Mouse (Mus musculus) hindbrain, embryonic 12.5 days (tissue): Measurements from ENCODE around the gene Elmo1. TPM values are rescaled to one million over a fixed set of nuclear protein-coding genes. Genes with fewer than 3 reads are reported as not detected.
A peak's percentile ranks its signal among the peaks of the same experiment; 100 is the strongest.

Experiments used
- ATAC-seq: fragments of 200-750 bp; cut with Nextera tagmentation; 2 replicates; pipeline ENCODE4 v1.8.0; 2017; ENCODE audit warnings: moderate TSS enrichment; ENCODE audit not compliant: low FRiP score
- H3K27ac ChIP-seq: fragments of 300-500 bp; sonication (generic); 2 replicates; pipeline ENCODE4 v1.5.1; 2016; ENCODE audit warnings: mild to moderate bottlenecking
- H3K27me3 ChIP-seq: fragments of 300-500 bp; sonication (generic); 2 replicates; pipeline ENCODE4 v1.6.1; 2016; ENCODE audit warnings: mild to moderate bottlenecking
- H3K36me3 ChIP-seq: fragments of 300-500 bp; sonication (generic); 2 replicates; pipeline ENCODE4 v1.6.1; 2016; ENCODE audit warnings: mild to moderate bottlenecking
- H3K4me1 ChIP-seq: fragments of 300-500 bp; sonication (generic); 2 replicates; pipeline ENCODE4 v1.6.1; 2016
- H3K4me2 ChIP-seq: fragments of 300-500 bp; sonication (generic); replicated peaks from 2 replicates; pipeline ENCODE4 v1.6.1; 2016; ENCODE audit warnings: mild to moderate bottlenecking
- H3K4me3 ChIP-seq: fragments of 300-500 bp; sonication (generic); 2 replicates; pipeline ENCODE4 v1.5.1; 2016; ENCODE audit warnings: mild to moderate bottlenecking
- H3K9ac ChIP-seq: fragments of 300-500 bp; sonication (generic); 2 replicates; pipeline ENCODE4 v1.6.1; 2016; ENCODE audit warnings: mild to moderate bottlenecking, moderate library complexity
- H3K9me3 ChIP-seq: fragments of 300-500 bp; sonication (generic); replicated peaks from 2 replicates; pipeline ENCODE4 v1.6.1; 2016; ENCODE audit warnings: mild to moderate bottlenecking
- WGBS: fragments of 180-500 bp; shearing (Covaris S2); methylation state at CpG from one replicate; pipeline ENCODE4 v1.1.7; 2016; 5-methylcytosine and 5-hydroxymethylcytosine counted together
- polyA plus RNA-seq: library from polyadenylated mRNA; unstranded; fragments of >200 nt; fragmentation: Nextera tagmentation; extraction: Ambion mirVana; gene quantifications from 2 replicates; pipeline ENCODE4 v1.2.1, GENCODE M21; 2016

The Elmo1 gene
- polyA plus RNA-seq, 1 experiment from 2014 or later: 28.9 TPM

DNA sequence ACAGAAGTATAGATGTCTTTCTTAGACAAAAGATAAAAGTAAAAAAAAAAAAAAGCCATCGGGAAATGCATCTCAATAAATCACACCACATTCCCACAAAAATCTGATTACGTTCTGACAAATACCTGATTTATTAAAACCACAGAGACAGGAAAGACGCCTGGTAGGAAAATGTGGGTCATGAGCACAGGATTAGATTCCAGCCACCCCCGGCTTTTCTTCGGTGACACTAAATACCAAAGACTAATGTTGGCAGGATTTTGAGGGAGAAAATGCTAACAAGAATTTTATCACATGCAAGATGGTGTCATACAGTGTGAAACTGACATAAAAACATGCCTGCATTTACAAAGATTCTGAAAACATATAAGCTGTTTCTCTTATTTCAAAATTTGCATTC, 27.1 kb upstream of the Elmo1 start:
- WGBS: 87% methylated on average over 5 of the region's 5 CpGs
- H3K4me2 ChIP-seq: no peak overlapping the region
- no peak overlapping the region for H3K4me3 ChIP-seq
- ATAC-seq: no peak
- H3K36me3 ChIP-seq: no peaks in the 10 kb centered on the region
- H3K27ac ChIP-seq: no peak overlapping the region
- no peaks in the 10 kb centered on the region for H3K27me3 ChIP-seq
- H3K4me1 ChIP-seq: no peaks in the 10 kb centered on the region
- H3K9ac ChIP-seq: no peak overlapping the region
- no peaks in the 10 kb centered on the region for H3K9me3 ChIP-seq

DNA sequence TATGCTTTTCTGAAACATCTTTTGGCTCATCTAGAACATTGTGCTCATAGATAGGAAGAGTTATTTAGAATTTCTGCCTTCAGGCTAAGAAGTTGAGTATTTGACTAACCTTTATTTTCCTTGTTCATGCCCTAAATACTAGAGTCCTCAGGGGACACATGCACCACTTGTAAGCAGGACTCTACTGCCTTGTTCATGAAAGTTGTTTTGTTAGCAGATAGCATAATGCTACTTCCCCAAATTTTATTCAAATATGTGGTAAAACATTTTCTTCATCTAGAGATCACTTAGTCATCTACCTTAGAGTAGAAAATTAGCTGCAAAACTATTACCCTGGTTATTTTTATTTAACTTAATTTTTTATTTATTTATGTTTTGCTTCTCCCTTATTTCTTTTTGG, 18.4 kb upstream of the Elmo1 start:
- Histone ChIP-seq H3K9ac (no peak overlapping the region), H3K27ac (no peak overlapping the region), H3K4me2 (no peak overlapping the region), H3K27me3 (no peaks in the 10 kb centered on the region), H3K36me3 (no peaks in the 10 kb centered on the region), H3K9me3 (no peaks in the 10 kb centered on the region), H3K4me1 (no peaks in the 10 kb centered on the region), H3K4me3 (no peak overlapping the region)
- ATAC-seq: no peak

DNA sequence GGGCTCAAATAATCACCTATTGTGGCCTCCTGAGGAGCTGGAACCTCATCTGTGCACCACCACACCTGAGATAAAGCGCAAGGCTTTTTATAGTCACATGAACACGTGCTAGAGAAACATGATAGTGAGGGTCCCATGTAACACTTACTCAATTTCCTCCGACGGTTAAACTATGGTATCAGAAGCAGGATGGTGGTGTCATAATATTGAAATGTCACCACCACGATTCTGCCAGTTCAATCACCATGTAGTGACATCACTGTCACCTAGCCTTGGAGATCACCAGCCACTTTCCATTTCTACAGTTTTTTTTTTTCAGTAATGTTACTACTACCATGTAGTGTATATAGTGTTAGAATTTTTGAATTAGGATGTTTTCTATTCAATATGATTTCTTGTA, 17.4 kb upstream of the Elmo1 start:
- no peaks in the 10 kb centered on the region for H3K27me3 ChIP-seq
- H3K4me3 ChIP-seq: no peak overlapping the region
- H3K27ac ChIP-seq: no peak overlapping the region
- no peak for ATAC-seq
- H3K9ac ChIP-seq: no peak overlapping the region
- 91% methylated on average over 5 of the region's 5 CpGs for WGBS
- no peaks in the 10 kb centered on the region for H3K36me3 ChIP-seq
- H3K4me1 ChIP-seq: no peaks in the 10 kb centered on the region
- H3K4me2 ChIP-seq: no peak overlapping the region
- H3K9me3 ChIP-seq: no peaks in the 10 kb centered on the region

DNA sequence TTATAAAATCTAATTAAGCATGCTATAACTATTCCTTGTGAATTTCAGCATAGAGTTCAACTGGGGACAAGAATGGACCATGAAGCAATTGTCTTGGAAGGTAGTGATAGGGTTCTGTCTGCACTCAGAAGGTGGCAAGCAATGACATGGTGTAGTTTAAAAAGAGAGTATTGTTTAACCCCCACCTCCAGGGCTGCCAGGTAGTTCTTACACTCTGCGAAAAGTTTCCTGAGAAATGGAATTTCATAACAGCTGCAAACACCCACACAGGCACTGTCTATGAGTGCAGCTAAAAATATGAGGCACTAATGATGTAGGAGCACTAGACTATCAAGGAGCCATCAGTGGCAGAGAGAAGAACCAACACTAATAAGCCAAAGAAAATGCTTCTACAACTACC, 13.9 kb upstream of the Elmo1 start:
- Histone ChIP-seq H3K9ac (no peak overlapping the region), H3K27me3 (no peaks in the 10 kb centered on the region), H3K36me3 (no peaks in the 10 kb centered on the region), H3K4me1 (no peaks in the 10 kb centered on the region), H3K4me2 (no peak overlapping the region), H3K27ac (no peak overlapping the region), H3K9me3 (no peaks in the 10 kb centered on the region), H3K4me3 (no peak overlapping the region)
- ATAC-seq: no peak
- 100% methylated on average over 1 of the region's 1 CpGs for WGBS

DNA sequence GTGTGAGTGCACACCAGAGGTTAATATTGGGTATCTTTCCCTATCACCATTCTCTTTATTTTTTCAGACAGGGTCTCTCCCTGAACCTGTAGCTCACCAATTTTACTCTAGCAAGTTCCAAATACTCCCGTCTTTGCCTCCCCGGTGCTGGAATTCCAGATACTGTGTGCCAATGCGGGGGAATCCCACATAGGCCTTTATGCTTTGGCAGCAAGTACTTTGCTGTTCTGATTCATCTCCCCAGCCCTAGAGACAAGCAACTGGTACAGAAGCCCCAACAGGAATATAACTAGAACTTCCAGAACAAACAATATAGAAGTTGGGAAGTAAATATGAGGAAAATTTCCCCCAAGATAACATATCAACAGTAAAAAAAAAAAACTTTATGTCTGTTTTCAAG, 13.2 kb upstream of the Elmo1 start:
- no peak overlapping the region for H3K4me3 ChIP-seq
- no peak for ATAC-seq
- H3K36me3 ChIP-seq: no peaks in the 10 kb centered on the region
- WGBS: 91% methylated on average over 3 of the region's 3 CpGs
- H3K27me3 ChIP-seq: no peaks in the 10 kb centered on the region
- no peaks in the 10 kb centered on the region for H3K4me1 ChIP-seq
- no peak overlapping the region for H3K4me2 ChIP-seq
- no peaks in the 10 kb centered on the region for H3K9me3 ChIP-seq
- H3K27ac ChIP-seq: no peak overlapping the region
- no peak overlapping the region for H3K9ac ChIP-seq

DNA sequence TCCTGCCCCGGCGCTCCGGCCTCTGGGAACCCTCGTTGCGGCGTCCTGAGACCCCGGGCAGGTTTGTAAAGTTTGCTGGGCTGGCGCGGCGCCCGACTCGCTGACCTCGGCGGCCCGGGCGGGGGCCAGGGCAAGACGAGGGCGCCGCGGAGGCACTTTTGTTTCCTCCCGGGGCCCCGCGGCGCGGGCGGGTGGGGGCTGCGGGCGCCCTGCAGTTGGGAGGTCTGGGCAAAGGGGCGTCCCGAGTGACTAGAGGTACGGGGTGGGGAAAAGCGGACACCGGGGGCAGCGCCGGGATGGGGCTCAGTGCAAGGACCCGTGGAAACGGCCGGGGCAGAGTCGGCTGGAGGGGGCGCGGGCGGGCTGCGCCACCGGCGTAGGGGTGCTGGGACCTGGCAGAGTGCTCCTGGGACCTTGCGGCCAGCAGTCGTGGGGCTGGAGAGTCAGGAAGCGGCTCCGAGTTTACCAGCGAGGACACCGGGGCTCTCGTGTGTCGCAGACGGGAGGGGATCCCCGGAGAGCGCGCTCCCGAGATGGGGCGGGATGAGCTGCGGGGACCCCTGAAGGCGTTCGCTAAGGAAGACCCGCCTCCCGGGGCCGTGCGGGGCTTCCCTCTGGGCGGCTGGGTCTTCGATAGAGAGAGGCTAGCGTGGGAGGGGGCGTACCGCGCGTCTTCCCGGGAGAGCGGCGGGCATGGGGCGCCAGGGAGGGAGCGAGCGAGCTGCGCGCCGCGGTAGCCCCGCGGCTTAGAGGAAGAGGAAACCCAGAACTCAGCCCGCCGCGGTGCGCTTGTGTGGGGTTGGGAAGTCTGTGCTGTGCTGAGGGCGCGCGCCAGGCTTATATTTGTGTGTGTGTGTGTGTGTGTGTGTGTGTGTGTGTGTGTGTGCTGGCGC, 561 bp downstream of the Elmo1 start:
- H3K27ac ChIP-seq: peak overlapping the region; percentile 64
- ATAC-seq: peak; percentile 84
- WGBS: under 1% methylated on average over 83 of the region's 93 CpGs

DNA sequence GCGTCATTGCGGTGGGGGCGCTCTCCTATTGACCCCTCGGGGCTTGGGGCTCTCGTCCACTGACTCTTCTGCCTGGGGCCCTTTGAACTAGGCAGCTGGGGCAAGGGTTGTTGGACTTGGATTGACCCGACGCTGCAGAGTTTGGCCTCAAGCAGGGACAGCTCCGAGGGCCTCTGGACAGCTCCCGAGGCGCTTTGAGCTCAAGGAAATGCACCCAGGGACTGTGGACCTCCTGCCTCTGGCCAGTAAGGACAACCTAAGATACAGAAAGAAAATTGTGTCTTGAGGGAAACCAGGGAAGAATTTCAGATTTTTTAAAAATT, 1.2 kb downstream of the Elmo1 start:
- Histone ChIP-seq H3K27ac (no peak overlapping the region), H3K9me3 (no peaks in the 10 kb centered on the region), H3K4me3 (peak overlapping the region; percentile 85), H3K9ac (peak overlapping the region; percentile 78), H3K36me3 (no peaks in the 10 kb centered on the region), H3K4me2 (peak overlapping the region; percentile 97), H3K4me1 (0 out of 2 replicates have a peak, but pooled peaks cover 3% of the 10 kb centered on the region), H3K27me3 (peaks cover 7% of the 10 kb centered on the region; the same call in 1 of the 2 replicates)
- peak; percentile 17 for ATAC-seq
- 7% methylated on average over 5 of the region's 10 CpGs for WGBS

More for the DNA sequence above, 561 bp downstream of the Elmo1 start:
- Histone ChIP-seq H3K36me3 (no peaks in the 10 kb centered on the region), H3K4me1 (0 out of 2 replicates have a peak, but pooled peaks cover 3% of the 10 kb centered on the region), H3K9ac (peak overlapping the region; percentile 78), H3K9me3 (no peaks in the 10 kb centered on the region), H3K27me3 (peaks cover 7% of the 10 kb centered on the region; the same call in 1 of the 2 replicates), H3K4me2 (peak overlapping the region; percentile 97), H3K4me3 (peak overlapping the region; percentile 85)

DNA sequence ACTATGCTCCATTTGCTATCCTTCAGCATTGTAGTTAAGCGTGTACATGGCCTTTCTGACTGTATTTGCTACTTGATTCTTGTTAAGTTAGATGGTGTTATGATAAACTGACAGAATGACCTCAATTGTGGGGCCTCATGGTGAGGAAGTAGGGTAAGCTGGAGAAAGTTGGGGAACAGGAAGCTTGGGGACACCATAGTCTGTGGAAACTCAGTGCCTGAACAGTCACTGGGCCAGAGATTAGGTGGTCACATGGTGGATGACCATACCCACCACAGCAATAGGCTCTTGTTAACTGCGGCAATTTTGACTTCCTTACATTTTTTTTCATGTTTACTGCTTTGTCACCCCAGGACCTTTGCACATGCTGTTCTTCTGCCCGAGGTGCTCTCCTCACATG, 1.9 kb downstream of the Elmo1 start:
- H3K4me2 ChIP-seq: no peak overlapping the region
- H3K27ac ChIP-seq: no peak overlapping the region
- no peak for ATAC-seq
- no peak overlapping the region for H3K9ac ChIP-seq
- no peak overlapping the region for H3K4me3 ChIP-seq
- no peaks in the 10 kb centered on the region for H3K36me3 ChIP-seq
- H3K9me3 ChIP-seq: no peaks in the 10 kb centered on the region
- 87% methylated on average over 3 of the region's 3 CpGs for WGBS
- H3K27me3 ChIP-seq: peaks cover 7% of the 10 kb centered on the region; the same call in 1 of the 2 replicates
- H3K4me1 ChIP-seq: 0 out of 2 replicates have a peak, but pooled peaks cover 3% of the 10 kb centered on the region

DNA sequence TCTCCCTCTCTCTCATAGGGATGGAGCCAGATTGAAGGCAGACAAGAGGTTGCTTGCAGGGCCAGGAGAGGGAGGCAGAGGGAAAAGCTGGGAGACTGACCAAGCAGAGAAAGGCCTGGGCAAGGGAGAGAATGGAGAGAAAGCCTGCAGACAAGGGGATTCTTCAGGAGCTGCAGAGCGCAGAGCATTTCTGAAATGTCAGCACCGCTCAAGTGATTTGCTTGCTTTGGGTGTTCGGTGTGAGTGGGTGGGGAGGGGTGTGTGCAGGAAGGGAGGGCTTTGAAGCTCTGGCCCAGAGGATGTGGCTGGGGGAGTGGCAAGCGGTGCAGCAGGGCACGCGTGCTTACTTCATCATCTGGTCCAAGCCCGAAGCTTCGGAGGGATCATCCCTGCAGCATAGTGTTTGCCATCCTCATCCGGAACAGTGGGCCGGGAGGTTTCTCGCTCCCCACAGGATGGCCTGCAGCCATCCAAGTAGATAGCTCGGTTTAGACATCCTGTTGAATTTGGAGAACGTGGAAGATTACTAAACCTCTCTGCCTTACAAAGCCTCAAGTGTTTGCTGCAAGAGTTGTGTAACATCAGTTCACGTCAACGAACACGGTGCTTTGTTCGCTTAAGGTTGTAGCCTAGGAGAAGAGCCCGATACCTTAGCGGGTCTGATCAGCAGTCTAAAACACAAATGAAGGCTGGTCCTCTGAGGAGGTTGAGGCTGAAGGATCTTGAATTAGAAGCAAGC, 3.1 kb downstream of the Elmo1 start:
- 71% methylated on average over 19 of the region's 19 CpGs for WGBS
- ATAC-seq: no peak
- Histone ChIP-seq H3K36me3 (no peaks in the 10 kb centered on the region), H3K9ac (no peak overlapping the region), H3K9me3 (no peaks in the 10 kb centered on the region), H3K27me3 (peaks cover 7% of the 10 kb centered on the region; the same call in 1 of the 2 replicates), H3K4me1 (0 out of 2 replicates have a peak, but pooled peaks cover 3% of the 10 kb centered on the region), H3K4me3 (no peak overlapping the region), H3K4me2 (no peak overlapping the region), H3K27ac (no peak overlapping the region)

DNA sequence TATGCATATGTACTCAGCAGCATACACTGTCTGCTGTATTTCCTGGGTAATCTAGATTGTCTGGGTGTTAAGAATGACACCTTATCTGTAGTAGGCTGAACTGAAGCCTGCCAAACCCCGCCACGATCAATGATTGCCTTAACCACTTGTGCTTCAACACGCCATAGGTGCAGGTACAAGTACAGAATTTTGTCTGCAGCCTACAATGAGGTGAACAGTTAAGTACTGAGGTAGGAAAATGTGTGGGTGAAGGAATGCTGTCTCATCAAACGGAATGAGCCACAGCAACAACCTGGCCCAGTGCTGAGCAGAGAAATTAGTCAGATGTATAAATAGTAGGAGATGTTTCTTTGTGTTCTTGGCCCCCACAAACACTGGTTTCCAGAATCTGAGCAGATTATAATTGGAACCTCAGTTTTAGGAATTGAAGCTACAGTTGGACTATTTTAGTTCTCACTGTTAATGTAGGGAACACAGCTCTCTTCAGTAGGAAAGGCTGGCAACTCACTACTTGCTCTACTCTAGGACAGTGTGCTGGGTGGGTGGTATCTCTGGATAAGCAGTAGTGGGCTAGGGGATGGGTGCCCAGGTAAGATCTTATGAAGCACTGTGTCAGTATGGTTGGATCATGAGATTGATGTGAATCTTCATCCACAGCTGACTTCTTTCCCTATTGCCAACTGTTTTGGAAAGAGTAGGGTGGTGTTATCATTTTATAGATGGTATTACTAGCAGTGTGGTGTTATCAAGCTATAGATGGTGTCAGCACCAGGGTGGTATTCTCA, 4.7 kb downstream of the Elmo1 start:
- Histone ChIP-seq H3K27me3 (0 out of 2 replicates have a peak, but pooled peaks cover 7% of the 10 kb centered on the region), H3K9me3 (no peaks in the 10 kb centered on the region), H3K4me3 (no peak overlapping the region), H3K4me1 (peaks cover 8% of the 10 kb centered on the region; the same call in 1 of the 2 replicates), H3K27ac (no peak overlapping the region), H3K36me3 (no peaks in the 10 kb centered on the region), H3K4me2 (no peak overlapping the region), H3K9ac (no peak overlapping the region)
- ATAC-seq: no peak
- WGBS: 97% methylated on average over 4 of the region's 4 CpGs

DNA sequence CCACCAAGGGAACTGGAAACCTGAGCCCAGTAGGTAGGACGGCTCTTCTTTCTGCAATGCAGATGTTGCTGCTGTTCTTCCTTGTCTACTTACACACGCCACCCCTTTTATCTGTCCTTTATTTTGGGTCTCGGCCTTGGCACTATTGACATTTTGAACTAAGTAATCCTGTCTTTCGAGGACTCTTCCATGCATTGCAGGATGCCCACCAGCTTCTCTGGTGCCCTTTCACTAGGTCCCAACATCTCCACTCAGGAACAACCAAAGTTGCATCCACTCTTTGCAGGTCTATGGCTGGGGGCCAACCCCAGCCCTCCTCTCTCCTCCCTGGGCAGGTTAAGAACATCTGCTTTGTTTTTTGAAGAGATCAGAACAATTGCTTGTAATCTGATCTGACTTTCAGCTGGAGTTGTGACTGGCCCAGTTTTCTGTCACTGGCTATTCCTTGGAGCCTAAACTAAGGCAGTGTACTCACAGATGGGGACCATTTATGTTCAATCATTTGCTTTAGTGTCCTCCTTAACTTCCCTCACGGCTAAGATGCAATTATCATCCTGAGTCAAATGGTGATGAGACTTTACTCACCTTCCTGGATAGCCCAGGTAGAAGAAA, 6.7 kb downstream of the Elmo1 start:
- Histone ChIP-seq H3K4me2 (no peak overlapping the region), H3K4me1 (peaks cover 6% of the 10 kb centered on the region; the same call in 1 of the 2 replicates), H3K9me3 (no peaks in the 10 kb centered on the region), H3K36me3 (no peaks in the 10 kb centered on the region), H3K27ac (no peak overlapping the region), H3K9ac (no peak overlapping the region), H3K27me3 (0 out of 2 replicates have a peak, but pooled peaks cover 5% of the 10 kb centered on the region), H3K4me3 (no peak overlapping the region)
- WGBS: 49% methylated on average over 5 of the region's 5 CpGs
- no peak for ATAC-seq
